Mouse (Mus musculus): Measurements from ENCODE around the gene Cd93.

- TF ChIP-seq POLR2A (IDR thresholded peaks at IDR 0.05; ENCODE audit: insufficient read depth, low read depth, low read length), result no peak
- no peak for TF ChIP-seq CTCF (IDR thresholded peaks at IDR 0.05; ENCODE audit: insufficient read depth, low read depth, low read length)
Measured at GRCm38 (mm10) chr2:148404906-148405305, 38.5 kb downstream of the Cd93 start.
